Mouse (Mus musculus): ENCODE measurements around the gene Fmnl2.

DNA sequence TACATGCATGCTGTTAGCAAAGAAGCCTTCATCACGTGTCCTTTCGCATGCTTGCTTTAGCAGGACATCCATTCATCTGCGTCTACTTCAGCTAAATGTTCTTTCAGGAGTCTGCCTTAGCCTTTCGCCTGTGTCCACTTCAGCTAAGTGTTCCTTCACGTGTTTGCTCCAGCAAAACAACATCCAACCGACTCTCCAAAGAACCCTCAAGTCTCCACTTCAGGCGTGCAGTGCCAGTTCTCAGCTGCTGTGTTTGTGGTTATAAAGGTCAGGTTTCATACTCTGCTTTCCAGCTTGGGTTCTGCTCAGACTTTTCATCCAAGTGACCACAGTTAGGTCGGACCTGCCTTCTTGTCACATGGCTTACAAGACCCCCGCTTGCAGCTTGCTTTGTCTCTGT, 10.1 kb downstream of the Fmnl2 start:
- TF ChIP-seq JUN (IDR thresholded peaks at IDR 0.05; ENCODE audit: insufficient read depth, low read depth, low read length) (no peak), POLR2A (IDR thresholded peaks at IDR 0.05; ENCODE audit: low read depth, low read length) (no peak), MAX (IDR thresholded peaks at IDR 0.05; ENCODE audit: low read length) (no peak), USF1 (IDR thresholded peaks at IDR 0.05; ENCODE audit: low read depth, low read length) (no peak), CTCF (conservative IDR thresholded peaks at IDR 0.05 in 1 of 2, IDR thresholded peaks at IDR 0.05 in 1 of 2; ENCODE audit: low read depth in 2 of 2, low read length in 2 of 2) (no peak), USF2 (conservative IDR thresholded peaks at IDR 0.05; ENCODE audit: low read depth, low read length) (no peak), EP300 (IDR thresholded peaks at IDR 0.05; ENCODE audit: low read length) (no peak), TBP (conservative IDR thresholded peaks at IDR 0.05; ENCODE audit: low read depth, low read length) (no peak)

Data from CH12.LX (cell line).